Mouse (Mus musculus) testis, adult 2 months (tissue): ENCODE measurements around the gene Rerg.

ENCODE experiments used
- CTCF ChIP-seq: fragments of 200-500 bp; IDR thresholded peaks from 2 replicates; pipeline ENCODE4 v1.5.1; 2012; ENCODE audit warnings: low read depth, mild to moderate bottlenecking, inconsistent platforms, low read length, moderate library complexity; ENCODE audit not compliant: control insufficient read depth, insufficient read depth, insufficient replicate concordance
- POLR2A ChIP-seq: fragments of 200-500 bp; IDR thresholded peaks from 2 replicates; pipeline ENCODE4 v1.6.1; 2012; ENCODE audit warnings: low read depth, mild to moderate bottlenecking, inconsistent platforms, low read length, moderate library complexity; ENCODE audit not compliant: control insufficient read depth

GRCm38 (mm10) chr6:137058257-137058656 is 112.0 kb downstream of the Rerg start:
- TF ChIP-seq POLR2A (no peak), CTCF (no peak)
